In the genomic region with DNA sequence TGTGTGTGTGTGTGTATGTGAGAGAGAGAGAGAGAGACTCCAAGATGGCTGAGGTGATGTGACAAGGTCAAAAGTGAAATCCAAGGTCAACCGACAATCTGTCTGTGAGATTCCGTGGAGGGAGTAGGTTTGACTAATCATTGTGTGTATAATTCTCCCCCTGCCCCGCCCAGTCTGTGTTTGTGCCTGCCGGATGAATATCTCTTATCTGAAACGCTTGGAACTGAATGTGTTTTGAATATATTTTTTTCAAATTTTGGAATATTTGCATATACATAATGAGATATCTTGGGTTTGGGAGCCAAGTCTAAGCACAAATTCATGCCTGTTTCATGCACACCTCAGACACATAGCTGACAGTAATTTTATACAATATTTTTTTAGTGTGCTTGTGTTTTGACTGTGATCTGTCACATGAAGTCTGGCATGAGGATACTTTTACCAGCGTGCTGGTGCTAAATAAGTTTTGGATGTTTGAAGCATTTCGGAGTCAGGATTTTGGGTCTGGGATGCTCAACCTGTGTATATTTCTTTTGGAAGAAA, we compare ENCODE assay signal across 28 mouse cellular contexts. TPM values are rescaled to one million over a fixed set of nuclear protein-coding genes. Genes with fewer than 3 reads are reported as not detected.
DNase-seq lines count a peak whose midpoint lies in the region; ATAC-seq and TF ChIP-seq lines count a peak whose summit lies in the region.
"Had no signal": no experiment of that assay in that cellular context is flagged by ENCODE, and none has a peak within 500 bp of the region (broad histone marks: within the 10 kb centered on the region; RNA-seq: fewer than 3 reads in every experiment).

No protein-coding gene starts in this region.

- TF ChIP-seq CTCF in forebrain, postnatal 0 days (IDR thresholded peaks at IDR 0.05; ENCODE audit: low read depth) = no peak

- no peak for DNase-seq in forebrain, embryonic 11.5 days (ENCODE audit: low spot score)
- no peak for DNase-seq in heart, adult 8-10 months (ENCODE audit: low spot score)
- peak; percentile 16 for DNase-seq in 3T3-L1 (ENCODE audit: low read depth, low spot score)
- DNase-seq in forebrain, postnatal 0 days = peak; percentile 59
- DNase-seq in layer of hippocampus, postnatal 25 days (ENCODE audit: extremely low spot score in 1 of 2, low spot score in 1 of 2) = no peak
- DNase-seq: adrenal gland, postnatal 10 days; adrenal gland, postnatal 36 days; B cell, adult 2 months; cerebellum, adult 11-12 months; cerebellum, adult 8-10 months; cerebellum, postnatal 36 days; embryo, embryonic 11 days; gastrocnemius, adult 2 months; gastrocnemius, postnatal 14 days; heart, postnatal 36 days; kidney, adult 11 months had no signal

- H3K27me3 ChIP-seq in forebrain, embryonic 13.5 days = no peaks in the 10 kb centered on the region
- H3K27me3 ChIP-seq in forebrain, embryonic 11.5 days (ENCODE audit: control insufficient read depth, insufficient read depth, low read length) = no peaks in the 10 kb centered on the region
- no peaks in the 10 kb centered on the region for H3K27me3 ChIP-seq in heart, embryonic 13.5 days (replicated peaks)
- peaks cover 8% of the 10 kb centered on the region; the same call in 1 of the 2 replicates for H3K27me3 ChIP-seq in forebrain, postnatal 0 days (ENCODE audit: insufficient read depth, low read length)
- H3K27me3 ChIP-seq: CH12.LX; embryonic facial prominence, embryonic 13.5 days; hindbrain, embryonic 13.5 days; intestine, embryonic 15.5 days had no signal

- no peak overlapping the region for H3K9ac ChIP-seq in forebrain, embryonic 13.5 days
- H3K9ac ChIP-seq in forebrain, embryonic 11.5 days (ENCODE audit: low read length) = no peak overlapping the region
- H3K9ac ChIP-seq in heart, embryonic 13.5 days = no peak overlapping the region
- no peak overlapping the region for H3K9ac ChIP-seq in forebrain, postnatal 0 days
- H3K9ac ChIP-seq: embryonic facial prominence, embryonic 13.5 days; hindbrain, embryonic 13.5 days; intestine, embryonic 15.5 days had no signal

- peak; percentile 63; the same call in 1 of the 2 replicates for ATAC-seq in forebrain, embryonic 13.5 days
- ATAC-seq in forebrain, embryonic 11.5 days (replicated peaks; ENCODE audit: low FRiP score) = no peak
- ATAC-seq in heart, embryonic 13.5 days (ENCODE audit: extremely low read depth, insufficient number of reproducible peaks, low FRiP score, low TSS enrichment) = no peak
- ATAC-seq in forebrain, postnatal 0 days = peak; percentile 87
- ATAC-seq: hindbrain, embryonic 16.5 days; intestine, embryonic 15.5 days; Patski had no signal

- H3K4me2 ChIP-seq in forebrain, embryonic 13.5 days = no peak overlapping the region
- H3K4me2 ChIP-seq in forebrain, embryonic 11.5 days (ENCODE audit: low read depth, low read length, severe bottlenecking) = no peak overlapping the region
- no peak overlapping the region for H3K4me2 ChIP-seq in heart, embryonic 13.5 days
- H3K4me2 ChIP-seq in forebrain, postnatal 0 days (ENCODE audit: low read depth) = no peak overlapping the region
- H3K4me2 ChIP-seq: embryonic facial prominence, embryonic 13.5 days; hindbrain, embryonic 13.5 days; intestine, embryonic 15.5 days had no signal

- WGBS in forebrain, embryonic 13.5 days = 88% methylated on average over 7 of the region's 7 CpGs
- 93% methylated on average over 7 of the region's 7 CpGs for WGBS in forebrain, embryonic 11.5 days
- 72% methylated on average over 7 of the region's 7 CpGs for WGBS in heart, embryonic 13.5 days
- WGBS in forebrain, postnatal 0 days = 47% methylated on average over 7 of the region's 7 CpGs

- H3K9me3 ChIP-seq in forebrain, embryonic 13.5 days (replicated peaks) = no peaks in the 10 kb centered on the region
- no peaks in the 10 kb centered on the region for H3K9me3 ChIP-seq in forebrain, embryonic 11.5 days (ENCODE audit: control insufficient read depth, low read length)
- no peaks in the 10 kb centered on the region for H3K9me3 ChIP-seq in heart, embryonic 13.5 days
- no peaks in the 10 kb centered on the region for H3K9me3 ChIP-seq in forebrain, postnatal 0 days (ENCODE audit: low read length)
- H3K9me3 ChIP-seq: embryonic facial prominence, embryonic 10.5 days; embryonic facial prominence, embryonic 13.5 days; G1E; hindbrain, embryonic 10.5 days; hindbrain, embryonic 13.5 days; intestine, embryonic 15.5 days had no signal

- no peaks in the 10 kb centered on the region for H3K36me3 ChIP-seq in forebrain, embryonic 13.5 days (ENCODE audit: poor library complexity, severe bottlenecking)
- H3K36me3 ChIP-seq in forebrain, embryonic 11.5 days (ENCODE audit: control insufficient read depth, insufficient read depth, low read length) = no peaks in the 10 kb centered on the region
- H3K36me3 ChIP-seq in heart, embryonic 13.5 days = peaks cover 77% of the 10 kb centered on the region
- no peaks in the 10 kb centered on the region for H3K36me3 ChIP-seq in forebrain, postnatal 0 days (ENCODE audit: insufficient read depth)
- H3K36me3 ChIP-seq: G1E; hindbrain, embryonic 13.5 days had no signal

- H3K27ac ChIP-seq in forebrain, embryonic 13.5 days = no peak overlapping the region
- H3K27ac ChIP-seq in forebrain, embryonic 11.5 days (ENCODE audit: low read depth, low read length) = no peak overlapping the region
- peak overlapping the region; percentile 38; the same call in 1 of the 2 replicates for H3K27ac ChIP-seq in heart, embryonic 13.5 days (replicated peaks)
- H3K27ac ChIP-seq in forebrain, postnatal 0 days (ENCODE audit: low read depth, low read length) = no peak overlapping the region
- H3K27ac ChIP-seq: embryonic facial prominence, embryonic 10.5 days; embryonic facial prominence, embryonic 13.5 days; gastrocnemius, adult 2 months; hindbrain, embryonic 13.5 days; intestine, embryonic 15.5 days had no signal

- H3K4me1 ChIP-seq in forebrain, embryonic 13.5 days = 0 out of 2 replicates have a peak, but pooled peaks cover 2% of the 10 kb centered on the region
- no peaks in the 10 kb centered on the region for H3K4me1 ChIP-seq in forebrain, embryonic 11.5 days (replicated peaks; ENCODE audit: control insufficient read depth, insufficient read depth, low read length)
- peaks cover 11% of the 10 kb centered on the region for H3K4me1 ChIP-seq in heart, embryonic 13.5 days
- H3K4me1 ChIP-seq in forebrain, postnatal 0 days (ENCODE audit: insufficient read depth) = no peaks in the 10 kb centered on the region
- H3K4me1 ChIP-seq: embryonic facial prominence, embryonic 10.5 days; embryonic facial prominence, embryonic 13.5 days; intestine, embryonic 15.5 days had no signal

- no peak overlapping the region for H3K4me3 ChIP-seq in forebrain, embryonic 13.5 days
- no peak overlapping the region for H3K4me3 ChIP-seq in forebrain, embryonic 11.5 days (ENCODE audit: low read depth, low read length)
- no peak overlapping the region for H3K4me3 ChIP-seq in heart, embryonic 13.5 days
- no peak overlapping the region for H3K4me3 ChIP-seq in forebrain, postnatal 0 days (ENCODE audit: low read depth, low read length)
- H3K4me3 ChIP-seq: embryonic facial prominence, embryonic 10.5 days; embryonic facial prominence, embryonic 13.5 days; erythroblast, embryonic 14.5 days; gastrocnemius, adult 2 months; hindbrain, embryonic 10.5 days; hindbrain, embryonic 13.5 days; intestine, embryonic 15.5 days had no signal

RNA-seq across cellular contexts. Expression of a gene that starts 32.7 kb away (rescaled TPM):
- polyA plus RNA-seq in forebrain, embryonic 13.5 days (2015; fragmentation: Nextera tagmentation; extraction: Ambion mirVana) = 4.1 and 4.9 TPM in 2 replicates
- 21.6 and 24.0 TPM in 2 replicates for polyA plus RNA-seq in forebrain, embryonic 11.5 days (2014; fragmentation: Nextera tagmentation; extraction: Ambion mirVana)
- 16.6 and 20.7 TPM in 2 replicates for polyA plus RNA-seq in heart, embryonic 13.5 days (2015; fragmentation: Nextera tagmentation; extraction: Ambion mirVana)
- total RNA-seq in heart, adult 8-10 months (2022) = 10 to 100 TPM; 17.9 to 23.3 (median 21.5) TPM
- total RNA-seq in forebrain, postnatal 0 days (2014; rRNA removed) = 43.9 and 49.9 TPM in 2 replicates
- polyA plus RNA-seq in forebrain, postnatal 0 days (2015; fragmentation: Nextera tagmentation; extraction: Ambion mirVana) = 10.0 and 14.0 TPM in 2 replicates
- 10 to 100 TPM; 44.3 to 45.7 TPM for total RNA-seq in layer of hippocampus, postnatal 25 days (2021)
- polyA plus RNA-seq: erythroblast, embryonic 14.5 days; G1E had no signal

Comparison
In these comparisons a context has a peak if more than half of its experiments do, and no peak if none do; other contexts are left out.
1. ATAC-seq: peak in forebrain, embryonic 13.5 days (single experiment) and forebrain, postnatal 0 days (single experiment); none in forebrain, embryonic 11.5 days (single experiment) and heart, embryonic 13.5 days (single experiment).
2. DNase-seq: peak in 3T3-L1 (single experiment) and forebrain, postnatal 0 days (single experiment); none in forebrain, embryonic 11.5 days (single experiment), heart, adult 8-10 months (single experiment) and layer of hippocampus, postnatal 25 days (0 of 2).